Mouse (Mus musculus) cortical plate, adult 2 months (tissue): ENCODE measurements at regions not wholly inside any gene's neighbourhood (a gene's known extent, or its start where the extent isn't known, plus 50 kb on each side); places are given as distances from the start of the nearest gene placed in this dataset.
"Not testable (repeated sequence)": the region's sequence is repeated elsewhere in the genome, so short reads cannot be mapped to it uniquely, and the experiment has no call there.

Source experiments
- CTCF ChIP-seq: fragments of 200-500 bp; IDR thresholded peaks from 2 replicates; pipeline ENCODE4 v1.5.1; 2011; ENCODE audit warnings: mild to moderate bottlenecking, control low read depth, low read length; ENCODE audit not compliant: insufficient read depth; ENCODE audit errors: extremely low read depth
- POLR2A ChIP-seq: fragments of 200-500 bp; IDR thresholded peaks from 2 replicates; pipeline ENCODE4 v1.6.1; 2011; ENCODE audit warnings: mild to moderate bottlenecking, low read length, control low read depth; ENCODE audit not compliant: insufficient read depth; ENCODE audit errors: extremely low read depth

- not testable (repeated sequence) for TF ChIP-seq CTCF, POLR2A
Measured at GRCm38 (mm10) chr13:78824357-78824756, 624.8 kb upstream of the Nr2f1 start.
